Mouse (Mus musculus): ENCODE results near the gene Trim71. TPM values are rescaled to one million over a fixed set of nuclear protein-coding genes. Genes with fewer than 3 reads are reported as not detected.

Trim71 gene
- polyA plus RNA-seq, 1 experiment: not detected

- Histone ChIP-seq H3K36me3 (replicated peaks; ENCODE audit: low read length) (no peaks in the 10 kb centered on the region), H3K4me1 (peaks cover 51% of the 10 kb centered on the region), H3K4me3 (replicated peaks) (no peak overlapping the region), H3K27me3 (replicated peaks) (peaks cover 46% of the 10 kb centered on the region), H3K9me3 (no peaks in the 10 kb centered on the region)
- TF ChIP-seq FLI1 (IDR thresholded peaks at IDR 0.05; ENCODE audit: low read length): no peak
- TF ChIP-seq GATA1 (IDR thresholded peaks at IDR 0.05; ENCODE audit: borderline replicate concordance, low read length): no peak
Observed at GRCm38 (mm10) chr9:114547643-114548077, 16.5 kb downstream of the Trim71 start.

DNA sequence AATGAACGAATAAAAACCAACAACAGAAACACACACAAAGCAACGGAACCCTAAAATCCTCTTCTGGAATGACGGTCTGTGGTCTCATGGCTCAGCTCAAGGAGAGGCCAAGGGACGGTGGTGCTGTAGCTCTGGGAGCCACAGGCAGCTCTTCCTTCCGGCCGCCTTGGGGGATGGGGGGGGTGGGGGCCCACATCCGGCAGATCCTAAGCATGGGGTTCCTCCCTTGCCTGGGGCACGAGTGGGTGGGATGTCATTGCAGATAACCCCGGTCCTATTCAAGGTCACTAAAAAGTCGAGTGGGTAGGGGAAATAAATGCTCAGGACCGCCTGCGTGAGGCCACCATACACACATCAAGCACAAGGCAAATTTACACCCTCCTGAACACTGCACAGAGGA, 17.4 kb downstream of the Trim71 start:
- Histone ChIP-seq H3K4me3 (replicated peaks) (peak overlapping the region; percentile 30), H3K9me3 (no peaks in the 10 kb centered on the region), H3K27me3 (replicated peaks) (peaks cover 45% of the 10 kb centered on the region), H3K36me3 (replicated peaks; ENCODE audit: low read length) (no peaks in the 10 kb centered on the region), H3K4me1 (peaks cover 51% of the 10 kb centered on the region)
- TF ChIP-seq GATA1 (IDR thresholded peaks at IDR 0.05; ENCODE audit: borderline replicate concordance, low read length) (no peak), FLI1 (IDR thresholded peaks at IDR 0.05; ENCODE audit: low read length) (no peak)

- H3K36me3 ChIP-seq (replicated peaks; ENCODE audit: low read length): no peaks in the 10 kb centered on the region
- H3K9me3 ChIP-seq: no peaks in the 10 kb centered on the region
- no peak overlapping the region for H3K4me3 ChIP-seq (replicated peaks)
- H3K27me3 ChIP-seq (replicated peaks): peaks cover 43% of the 10 kb centered on the region
- peaks cover 63% of the 10 kb centered on the region for H3K4me1 ChIP-seq
- no peak for TF ChIP-seq GATA1 (IDR thresholded peaks at IDR 0.05; ENCODE audit: borderline replicate concordance, low read length)
- no peak for TF ChIP-seq FLI1 (IDR thresholded peaks at IDR 0.05; ENCODE audit: low read length)
Observed at GRCm38 (mm10) chr9:114544754-114545393, 19.3 kb downstream of the Trim71 start.

GRCm38 (mm10) chr9:114543882-114544753, 20.1 kb downstream of the Trim71 start:
- Histone ChIP-seq H3K4me1 (peaks cover 63% of the 10 kb centered on the region), H3K36me3 (replicated peaks; ENCODE audit: low read length) (no peaks in the 10 kb centered on the region), H3K27me3 (replicated peaks) (peaks cover 41% of the 10 kb centered on the region), H3K4me3 (replicated peaks) (no peak overlapping the region), H3K9me3 (no peaks in the 10 kb centered on the region)
- no peak for TF ChIP-seq GATA1 (IDR thresholded peaks at IDR 0.05; ENCODE audit: borderline replicate concordance, low read length)
- no peak for TF ChIP-seq FLI1 (IDR thresholded peaks at IDR 0.05; ENCODE audit: low read length)

- no peaks in the 10 kb centered on the region for H3K9me3 ChIP-seq
- TF ChIP-seq GATA1 (IDR thresholded peaks at IDR 0.05; ENCODE audit: borderline replicate concordance, low read length): no peak
- no peak for TF ChIP-seq FLI1 (IDR thresholded peaks at IDR 0.05; ENCODE audit: low read length)
- no peaks in the 10 kb centered on the region for H3K36me3 ChIP-seq (replicated peaks; ENCODE audit: low read length)
- H3K4me1 ChIP-seq: peaks cover 38% of the 10 kb centered on the region
- H3K27me3 ChIP-seq (replicated peaks): peaks cover 48% of the 10 kb centered on the region
- no peak overlapping the region for H3K4me3 ChIP-seq (replicated peaks)
Observed at GRCm38 (mm10) chr9:114541279-114541741, 22.9 kb downstream of the Trim71 start.

- H3K27me3 ChIP-seq (replicated peaks): peaks cover 58% of the 10 kb centered on the region
- 0 out of 2 replicates have a peak, but pooled peaks cover 2% of the 10 kb centered on the region for H3K9me3 ChIP-seq
- no peak overlapping the region for H3K4me3 ChIP-seq (replicated peaks)
- H3K36me3 ChIP-seq (replicated peaks; ENCODE audit: low read length): no peaks in the 10 kb centered on the region
- H3K4me1 ChIP-seq: peaks cover 16% of the 10 kb centered on the region
- TF ChIP-seq FLI1 (IDR thresholded peaks at IDR 0.05; ENCODE audit: low read length): no peak
- no peak for TF ChIP-seq GATA1 (IDR thresholded peaks at IDR 0.05; ENCODE audit: borderline replicate concordance, low read length)
Observed at GRCm38 (mm10) chr9:114538996-114539563, 25.1 kb downstream of the Trim71 start.

- peaks cover 14% of the 10 kb centered on the region for H3K4me1 ChIP-seq
- H3K36me3 ChIP-seq (replicated peaks; ENCODE audit: low read length): no peaks in the 10 kb centered on the region
- TF ChIP-seq GATA1 (IDR thresholded peaks at IDR 0.05; ENCODE audit: borderline replicate concordance, low read length): no peak
- 0 out of 2 replicates have a peak, but pooled peaks cover 2% of the 10 kb centered on the region for H3K9me3 ChIP-seq
- H3K4me3 ChIP-seq (replicated peaks): no peak overlapping the region
- H3K27me3 ChIP-seq (replicated peaks): peaks cover 56% of the 10 kb centered on the region
Observed at GRCm38 (mm10) chr9:114536628-114537027, 27.5 kb downstream of the Trim71 start.

DNA sequence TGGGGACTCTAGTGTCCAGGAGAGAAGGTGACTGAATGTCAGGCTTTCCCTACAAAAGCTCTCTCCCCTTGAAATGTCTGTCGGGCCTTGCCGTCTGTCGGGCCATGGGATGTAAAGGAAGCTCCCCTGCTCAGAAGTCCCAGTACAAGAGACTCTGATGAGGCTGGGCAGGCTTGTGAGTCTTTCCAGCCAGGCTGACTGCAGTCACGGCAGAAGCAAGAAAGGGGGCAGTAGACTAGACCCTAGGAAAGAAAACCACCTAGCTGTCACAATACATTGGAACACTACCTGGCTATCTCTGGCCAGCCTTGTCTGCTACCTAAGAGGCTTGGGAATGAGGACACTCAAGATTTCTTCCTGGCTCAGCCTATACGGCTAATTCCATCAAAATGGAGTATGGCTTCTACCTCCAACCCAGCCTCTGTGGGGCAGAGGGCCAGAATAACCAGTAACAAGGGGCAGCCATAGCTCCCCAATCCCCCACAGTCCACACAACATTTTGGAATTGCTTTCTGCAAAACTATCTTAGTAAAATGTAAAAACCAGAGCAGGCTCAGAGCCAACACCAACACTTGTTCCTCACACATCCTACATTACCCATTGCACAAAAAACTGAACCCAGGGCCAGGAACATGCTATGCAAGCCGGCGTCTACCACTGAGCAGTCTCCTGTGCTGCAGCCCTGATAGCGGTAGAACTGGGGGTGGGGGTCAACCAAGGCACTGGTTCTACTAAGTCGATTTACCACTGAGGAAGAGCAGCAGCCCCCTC, 29.2 kb downstream of the Trim71 start:
- TF ChIP-seq FLI1 (IDR thresholded peaks at IDR 0.05; ENCODE audit: low read length) (no peak), GATA1 (IDR thresholded peaks at IDR 0.05; ENCODE audit: borderline replicate concordance, low read length) (no peak)
- Histone ChIP-seq H3K27me3 (replicated peaks) (peaks cover 65% of the 10 kb centered on the region), H3K4me1 (peaks cover 4% of the 10 kb centered on the region), H3K4me3 (replicated peaks) (no peak overlapping the region), H3K36me3 (replicated peaks; ENCODE audit: low read length) (no peaks in the 10 kb centered on the region), H3K9me3 (0 out of 2 replicates have a peak, but pooled peaks cover 2% of the 10 kb centered on the region)

- peaks cover 65% of the 10 kb centered on the region for H3K27me3 ChIP-seq (replicated peaks)
- peaks cover 4% of the 10 kb centered on the region for H3K4me1 ChIP-seq
- H3K4me3 ChIP-seq (replicated peaks): no peak overlapping the region
- TF ChIP-seq GATA1 (IDR thresholded peaks at IDR 0.05; ENCODE audit: borderline replicate concordance, low read length): no peak
- no peak for TF ChIP-seq FLI1 (IDR thresholded peaks at IDR 0.05; ENCODE audit: low read length)
- no peaks in the 10 kb centered on the region for H3K36me3 ChIP-seq (replicated peaks; ENCODE audit: low read length)
- 0 out of 2 replicates have a peak, but pooled peaks cover 2% of the 10 kb centered on the region for H3K9me3 ChIP-seq
Observed at GRCm38 (mm10) chr9:114533848-114534247, 30.3 kb downstream of the Trim71 start.
